25 mouse cellular contexts compared by ENCODE assay signal in the genomic region with DNA sequence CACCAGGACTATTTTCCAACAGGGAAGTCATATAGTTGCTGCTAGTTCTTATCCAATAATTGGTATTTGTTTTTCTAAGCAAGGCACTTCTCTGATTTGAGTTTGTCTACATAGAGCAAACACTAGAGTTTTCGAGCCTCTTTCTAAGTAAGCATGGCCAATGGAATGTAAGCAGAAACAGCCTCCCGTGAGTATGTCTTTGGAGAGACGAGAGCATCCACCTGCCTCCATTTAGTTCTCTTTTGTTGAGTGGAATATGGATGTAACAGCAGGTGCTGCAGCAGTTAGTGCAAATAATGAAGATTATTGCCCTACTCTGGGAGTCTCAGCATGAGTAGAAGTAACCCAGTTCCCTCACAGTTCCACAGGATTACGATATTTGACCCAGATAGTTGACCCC.
"Had no signal": no experiment of that assay in that cellular context is flagged by ENCODE, and none has a peak within 500 bp of the region (broad histone marks: within the 10 kb centered on the region; RNA-seq: fewer than 3 reads in every experiment).

No protein-coding gene starts in this region.

- H3K27ac ChIP-seq: heart, adult 2 months; heart, embryonic 10.5 days; hindbrain, embryonic 10.5 days; hindbrain, embryonic 12.5 days; hindbrain, embryonic 14.5 days; intestine, embryonic 15.5 days; layer of hippocampus, adult 2 months; left cerebral cortex, adult 2 months; limb, embryonic 10.5 days; limb, embryonic 12.5 days had no signal

- H3K4me3 ChIP-seq: heart, adult 2 months; heart, embryonic 10.5 days; heart, embryonic 12.5 days; hindbrain, embryonic 10.5 days; hindbrain, embryonic 12.5 days; intestine, embryonic 15.5 days; layer of hippocampus, adult 2 months; left cerebral cortex, adult 2 months; limb, embryonic 10.5 days; limb, embryonic 12.5 days had no signal

- DNase-seq: forebrain, postnatal 0 days; gastrocnemius, postnatal 14 days; gastrocnemius, postnatal 36 days; heart, adult 11 months; heart, adult 2 months; heart, postnatal 10 days; heart, postnatal 4 days; kidney, adult 18-20 months; kidney, adult 8-10 months; kidney, postnatal 10 days; kidney, postnatal 25 days; kidney, postnatal 4 days had no signal

- H3K36me3 ChIP-seq: heart, embryonic 10.5 days; heart, embryonic 12.5 days; hindbrain, embryonic 10.5 days; hindbrain, embryonic 12.5 days; intestine, embryonic 15.5 days; limb, embryonic 10.5 days; limb, embryonic 12.5 days had no signal

- H3K9me3 ChIP-seq: heart, embryonic 10.5 days; heart, embryonic 12.5 days; hindbrain, embryonic 10.5 days; hindbrain, embryonic 12.5 days; intestine, embryonic 15.5 days; limb, embryonic 10.5 days; limb, embryonic 12.5 days had no signal

- H3K9ac ChIP-seq: forebrain, postnatal 0 days; heart, embryonic 12.5 days; hindbrain, embryonic 12.5 days; hindbrain, embryonic 14.5 days; intestine, embryonic 15.5 days; limb, embryonic 12.5 days had no signal

- ATAC-seq: forebrain, postnatal 0 days; hindbrain, embryonic 16.5 days; inflammation-experienced regulatory T-cells, adult 6 months; intestine, embryonic 15.5 days; intestine, postnatal 0 days had no signal

- H3K27me3 ChIP-seq: heart, embryonic 12.5 days; hindbrain, embryonic 12.5 days; intestine, embryonic 15.5 days; limb, embryonic 12.5 days had no signal

- H3K4me2 ChIP-seq: heart, embryonic 12.5 days; hindbrain, embryonic 12.5 days; hindbrain, embryonic 14.5 days; intestine, embryonic 15.5 days; limb, embryonic 12.5 days had no signal

- H3K4me1 ChIP-seq: heart, embryonic 10.5 days; heart, embryonic 12.5 days; hindbrain, embryonic 10.5 days; hindbrain, embryonic 12.5 days; intestine, embryonic 15.5 days; limb, embryonic 12.5 days had no signal
